Mouse (Mus musculus) adrenal gland, adult 2 months (tissue): ENCODE data around the gene Vmn1r200. TPM values are rescaled to one million over a fixed set of nuclear protein-coding genes. Genes with fewer than 3 reads are reported as not detected.
"Not testable (repeated sequence)": the region's sequence is repeated elsewhere in the genome, so short reads cannot be mapped to it uniquely, and the experiment has no call there.

Experiments used
- DNase-seq: peaks from one replicate; pipeline ENCODE4 v3.0.0; 2021
- long read RNA-seq: library from polyadenylated mRNA; stranded (forward); transcript quantifications from one replicate; pipeline ENCODE4 v2.0.0, GENCODE M21; 2021
- polyA plus RNA-seq: library from polyadenylated mRNA; depleted of rRNA; stranded (reverse); fragments of >200 nt; gene quantifications from 2 replicates; pipeline ENCODE4 v1.2.3, GENCODE M21; 2012; rRNA removed
- total RNA-seq, 2 experiments: library from RNA; stranded (reverse); gene quantifications; 2 replicates each; pipeline ENCODE4 v1.2.3; 2021

Vmn1r200 gene
- total RNA-seq: not detected
- not detected in 2 replicates for polyA plus RNA-seq
- long read RNA-seq: 0 reads

GRCm38 (mm10) chr13:22390073-22390472, at the start of gene Vmn1r200:
TSS of gene Vmn1r200 (plus strand) at chr13:22390373.
- no peak for DNase-seq

- DNase-seq: no peak
These were observed 40.1 kb upstream of the Vmn1r200 start, which contains the start of gene Vmn1r198 for GRCm38 (mm10) chr13:22350064-22350463. TSS of gene Vmn1r198 (plus strand) at chr13:22350364.

GRCm38 (mm10) chr13:22350813-22351212, 39.4 kb upstream of the Vmn1r200 start:
- no peak for DNase-seq

DNA sequence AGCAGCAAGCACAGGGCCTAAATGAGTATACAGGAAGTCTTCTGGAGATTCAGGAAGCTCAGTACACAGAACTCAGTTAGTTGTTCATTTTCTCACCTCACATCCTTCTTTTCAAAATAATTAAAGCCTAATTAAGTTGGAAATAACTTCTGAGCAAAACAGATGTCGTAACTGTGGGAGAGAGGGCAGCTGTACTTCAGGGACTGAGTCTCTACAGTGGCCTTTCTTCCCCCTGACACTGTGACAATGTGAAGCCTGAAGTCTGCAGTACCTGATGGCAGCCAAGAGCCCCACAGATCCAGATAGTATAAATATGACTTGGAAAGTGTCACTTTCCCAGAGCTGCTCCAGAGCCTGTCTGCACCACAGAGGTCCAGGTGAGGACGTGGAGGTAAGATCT, 10.7 kb upstream of the Vmn1r200 start, which contains the start of gene Vmn1r199:
TSS of gene Vmn1r199 (plus strand) at position 301 of the 400 bp plus-strand sequence.
- no peak for DNase-seq

DNA sequence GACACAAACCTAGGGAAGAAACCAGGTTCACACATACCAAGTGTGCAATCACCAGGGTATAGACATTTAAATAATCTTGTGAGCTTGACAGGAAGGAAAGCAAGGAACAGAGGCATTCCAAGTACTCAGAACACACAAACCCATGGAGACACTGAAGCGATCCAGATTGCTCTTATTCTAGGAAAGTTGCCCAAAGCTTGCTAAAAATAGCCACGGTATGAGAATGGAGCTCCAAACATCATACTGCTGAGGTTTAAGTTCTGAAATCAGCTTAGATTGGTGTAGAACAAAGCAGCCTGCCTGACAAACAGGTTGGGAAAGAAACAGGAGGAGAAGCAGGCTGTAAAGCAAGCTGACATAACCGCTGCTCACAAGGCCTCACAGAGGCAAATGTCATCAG, 9.0 kb upstream of the Vmn1r200 start:
- not testable (repeated sequence) for DNase-seq

GRCm38 (mm10) chr13:22383401-22383800, 6.8 kb upstream of the Vmn1r200 start:
- DNase-seq: no peak

DNA sequence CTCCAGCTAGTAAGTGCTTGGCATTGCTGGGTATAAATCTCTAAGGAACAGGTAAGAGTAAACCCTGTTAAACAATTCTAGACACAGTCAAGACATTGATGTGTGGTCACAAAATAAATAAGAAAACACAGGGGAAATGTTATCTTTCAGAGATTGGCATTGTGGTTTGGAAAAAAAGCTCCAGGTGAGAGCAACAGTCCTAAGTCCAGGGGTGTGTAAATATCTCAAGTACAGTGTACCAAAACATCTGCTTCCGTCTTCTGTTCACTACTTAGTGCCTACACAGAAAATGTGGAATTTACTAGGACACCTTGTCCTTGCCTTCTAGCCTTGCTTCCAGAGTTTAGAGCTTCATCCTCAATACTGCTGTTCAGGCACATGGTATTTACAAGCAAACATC, 3.1 kb upstream of the Vmn1r200 start:
- DNase-seq: no peak

DNA sequence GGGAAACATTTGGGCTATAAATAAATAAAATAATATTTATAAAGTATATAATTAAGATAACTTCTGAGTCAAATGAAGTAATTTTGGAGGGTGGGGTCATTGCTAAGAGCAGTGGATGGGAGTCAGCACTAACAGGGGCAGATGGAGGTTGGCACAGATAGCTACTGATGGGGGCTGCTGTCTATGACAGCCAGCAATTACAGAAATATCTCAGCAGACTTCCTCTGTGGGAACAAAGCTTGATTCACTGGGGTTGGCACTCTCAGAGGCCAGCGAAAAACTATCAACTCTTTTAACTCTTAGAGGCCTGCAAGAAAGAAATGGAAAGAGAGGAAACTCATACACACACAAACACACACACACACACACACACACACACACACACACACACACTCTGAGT, 12.8 kb downstream of the Vmn1r200 start:
- DNase-seq: no peak

Other genes with a start within 250 kb of the Vmn1r200 start
- not detected for gene Vmn1r191, start 206.4 kb upstream of the Vmn1r200 start, total RNA-seq
- gene Vmn1r191, start 206.4 kb upstream of the Vmn1r200 start, polyA plus RNA-seq: not detected in 2 replicates
- gene Vmn1r192, start 199.2 kb upstream of the Vmn1r200 start, total RNA-seq: not detected
- not detected in 2 replicates for gene Vmn1r192, start 199.2 kb upstream of the Vmn1r200 start, polyA plus RNA-seq
- gene Vmn1r193, start 167.2 kb upstream of the Vmn1r200 start, total RNA-seq: not detected
- gene Vmn1r193, start 167.2 kb upstream of the Vmn1r200 start, polyA plus RNA-seq: not detected in 2 replicates
- gene Vmn1r194, start 146.2 kb upstream of the Vmn1r200 start, total RNA-seq: not detected
- gene Vmn1r194, start 146.2 kb upstream of the Vmn1r200 start, polyA plus RNA-seq: not detected in 2 replicates
- gene Vmn1r195, start 119.9 kb upstream of the Vmn1r200 start, total RNA-seq: not detected
- gene Vmn1r195, start 119.9 kb upstream of the Vmn1r200 start, polyA plus RNA-seq: not detected in 2 replicates
- not detected for gene Vmn1r196, start 100.5 kb upstream of the Vmn1r200 start, total RNA-seq
- gene Vmn1r196, start 100.5 kb upstream of the Vmn1r200 start, polyA plus RNA-seq: not detected in 2 replicates
- gene Vmn1r197, start 65.8 kb upstream of the Vmn1r200 start, total RNA-seq: not detected
- gene Vmn1r197, start 65.8 kb upstream of the Vmn1r200 start, polyA plus RNA-seq: not detected in 2 replicates
- gene Vmn1r198, start 40.0 kb upstream of the Vmn1r200 start, total RNA-seq: not detected
- gene Vmn1r198, start 40.0 kb upstream of the Vmn1r200 start, polyA plus RNA-seq: not detected in 2 replicates
- gene Vmn1r199, start 10.6 kb upstream of the Vmn1r200 start, total RNA-seq: not detected
- gene Vmn1r199, start 10.6 kb upstream of the Vmn1r200 start, polyA plus RNA-seq: not detected in 2 replicates
- not detected for gene Vmn1r201, start 81.5 kb downstream of the Vmn1r200 start, total RNA-seq
- gene Vmn1r201, start 81.5 kb downstream of the Vmn1r200 start, polyA plus RNA-seq: not detected in 2 replicates
- not detected for gene Vmn1r202, start 115.0 kb downstream of the Vmn1r200 start, total RNA-seq
- gene Vmn1r202, start 115.0 kb downstream of the Vmn1r200 start, polyA plus RNA-seq: not detected in 2 replicates
- not detected for gene Vmn1r203, start 127.7 kb downstream of the Vmn1r200 start, total RNA-seq
- not detected in 2 replicates for gene Vmn1r203, start 127.7 kb downstream of the Vmn1r200 start, polyA plus RNA-seq
- gene Vmn1r204, start 162.8 kb downstream of the Vmn1r200 start, total RNA-seq: not detected
- not detected in 2 replicates for gene Vmn1r204, start 162.8 kb downstream of the Vmn1r200 start, polyA plus RNA-seq
- gene Vmn1r205, start 202.6 kb downstream of the Vmn1r200 start, total RNA-seq: not detected
- gene Vmn1r205, start 202.6 kb downstream of the Vmn1r200 start, polyA plus RNA-seq: not detected in 2 replicates
- gene Vmn1r206, start 233.9 kb downstream of the Vmn1r200 start, total RNA-seq: not detected
- gene Vmn1r206, start 233.9 kb downstream of the Vmn1r200 start, polyA plus RNA-seq: not detected in 2 replicates